Mouse (Mus musculus) thymus, adult 2 months (tissue): ENCODE measurements around the gene Arhgef5.

Experiments
- CTCF ChIP-seq: fragments of 200-500 bp; IDR thresholded peaks from 2 replicates; pipeline ENCODE4 v1.5.1; 2012; ENCODE audit warnings: mild to moderate bottlenecking, control low read depth, low read length, moderate library complexity, borderline replicate concordance; ENCODE audit not compliant: control insufficient read depth, poor library complexity, insufficient read depth; ENCODE audit errors: extremely low read depth
- POLR2A ChIP-seq: fragments of 200-500 bp; IDR thresholded peaks from 2 replicates; pipeline ENCODE4 v1.6.1; 2012; ENCODE audit warnings: mild to moderate bottlenecking, low read length, control low read depth, moderate library complexity; ENCODE audit not compliant: control insufficient read depth, poor library complexity, insufficient read depth; ENCODE audit errors: extremely low read depth

DNA sequence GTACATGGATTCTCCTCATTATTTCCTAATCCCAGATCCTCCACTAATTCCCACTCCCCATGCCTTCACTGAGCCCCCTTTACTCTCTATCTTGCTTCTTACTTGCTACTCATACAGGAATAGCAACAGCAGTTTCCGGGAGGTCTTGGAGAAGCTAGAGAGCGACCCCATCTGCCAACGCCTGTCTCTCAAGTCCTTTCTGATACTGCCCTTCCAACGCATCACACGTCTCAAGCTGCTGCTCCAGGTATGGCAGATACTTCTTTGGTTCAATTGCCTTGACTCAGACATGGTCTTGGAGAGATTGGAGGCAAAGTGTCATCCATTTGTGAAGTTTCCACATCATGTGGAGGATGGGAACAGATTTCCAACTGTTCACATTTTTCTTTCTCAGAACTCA is 15.1 kb downstream of the Arhgef5 start:
- TF ChIP-seq POLR2A: no peak
- no peak for TF ChIP-seq CTCF
